ENCODE assay signal across 13 mouse cellular contexts in the genomic region with DNA sequence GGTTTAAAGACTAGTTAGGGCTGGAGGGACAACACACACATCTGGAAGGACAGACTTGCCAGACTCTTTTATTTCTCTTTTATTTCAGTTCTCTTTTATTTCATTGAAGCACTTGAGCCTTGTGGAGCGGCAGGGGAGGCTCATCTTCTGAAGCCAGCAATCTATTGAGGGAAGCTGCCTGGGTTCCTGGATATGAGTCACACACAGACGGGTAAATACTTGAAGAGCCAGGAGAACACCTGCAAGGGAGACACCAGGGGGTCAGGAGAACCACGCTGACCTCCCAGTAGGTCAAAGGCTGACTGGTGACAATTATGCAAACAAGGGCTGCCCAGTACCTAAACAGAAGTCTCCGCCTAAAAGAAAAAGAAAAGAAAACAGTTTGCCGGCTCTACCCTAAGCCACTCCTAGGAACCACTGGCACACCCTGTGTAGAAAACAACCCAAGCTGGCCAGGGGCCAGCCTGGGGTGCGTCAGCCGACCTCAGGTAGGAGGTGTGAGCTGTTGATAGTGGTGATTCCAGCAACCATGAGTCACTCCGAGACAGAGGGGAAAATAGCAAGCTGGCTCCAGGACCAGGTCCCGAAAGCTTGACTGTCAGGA. TPM values are rescaled to one million over a fixed set of nuclear protein-coding genes. Genes with fewer than 3 reads are reported as not detected.
DNase-seq lines count a peak whose midpoint lies in the region; ATAC-seq lines count a peak whose summit lies in the region.
"Had no signal": no experiment of that assay in that cellular context is flagged by ENCODE, and none has a peak within 500 bp of the region (broad histone marks: within the 10 kb centered on the region; RNA-seq: fewer than 3 reads in every experiment).

No protein-coding gene starts in this region.

- H3K27me3 ChIP-seq in hindbrain, embryonic 10.5 days (ENCODE audit: insufficient read depth, poor library complexity, severe bottlenecking): no peaks in the 10 kb centered on the region; the same call in 1 of the 2 replicates
- H3K27me3 ChIP-seq in hindbrain, embryonic 16.5 days (replicated peaks; ENCODE audit: control insufficient read depth, insufficient read depth, low read length): no peaks in the 10 kb centered on the region
- H3K27me3 ChIP-seq in forebrain, embryonic 16.5 days (replicated peaks; ENCODE audit: control insufficient read depth, insufficient read depth, low read length): peaks cover 8% of the 10 kb centered on the region; the same call in 1 of the 2 replicates

- WGBS in hindbrain, embryonic 10.5 days: 30% methylated on average over 9 of the region's 9 CpGs
- 34% methylated on average over 9 of the region's 9 CpGs for WGBS in hindbrain, embryonic 16.5 days
- 13% methylated on average over 9 of the region's 9 CpGs for WGBS in large intestine, adult 2 months
- WGBS in forebrain, embryonic 16.5 days: 31% methylated on average over 9 of the region's 9 CpGs

- no peak for DNase-seq in hindbrain, embryonic 10.5 days (ENCODE audit: low spot score)
- DNase-seq in ZHBTc4 (ENCODE audit: low read depth, low spot score): peak; percentile 69
- peak; percentile 95 for DNase-seq in large intestine, adult 2 months (ENCODE audit: low read depth, low spot score)
- peak; percentile 65 to 84 for DNase-seq in urinary bladder, adult 18-20 months (ENCODE audit: low spot score in 2 of 2)
- no peak for DNase-seq in left cerebral cortex, adult 11 months (ENCODE audit: low spot score)
- no peak for DNase-seq in cerebellum, postnatal 25 days
- DNase-seq: B cell, adult 2 months; gastrocnemius, postnatal 14 days; left cerebral cortex, postnatal 4 days; thymus, postnatal 25 days had no signal

- ATAC-seq in hindbrain, embryonic 16.5 days: no peak
- ATAC-seq in forebrain, embryonic 16.5 days: no peak

- H3K9ac ChIP-seq in hindbrain, embryonic 16.5 days (ENCODE audit: low read depth, low read length): no peak overlapping the region
- H3K9ac ChIP-seq in forebrain, embryonic 16.5 days (replicated peaks; ENCODE audit: low read depth, low read length): no peak overlapping the region

- H3K4me1 ChIP-seq in hindbrain, embryonic 10.5 days (replicated peaks): peaks cover 52% of the 10 kb centered on the region
- peaks cover 3% of the 10 kb centered on the region for H3K4me1 ChIP-seq in hindbrain, embryonic 16.5 days (ENCODE audit: control insufficient read depth, insufficient read depth, low read depth, low read length)
- H3K4me1 ChIP-seq in forebrain, embryonic 16.5 days (replicated peaks; ENCODE audit: control insufficient read depth, insufficient read depth, low read length): no peaks in the 10 kb centered on the region; the same call in 1 of the 2 replicates

- peaks cover 9% of the 10 kb centered on the region; the same call in 1 of the 2 replicates for H3K36me3 ChIP-seq in hindbrain, embryonic 10.5 days
- H3K36me3 ChIP-seq in hindbrain, embryonic 16.5 days (ENCODE audit: control insufficient read depth, insufficient read depth, low read length): no peaks in the 10 kb centered on the region
- no peaks in the 10 kb centered on the region for H3K36me3 ChIP-seq in forebrain, embryonic 16.5 days (ENCODE audit: control insufficient read depth, insufficient read depth)

- H3K4me2 ChIP-seq in hindbrain, embryonic 16.5 days (ENCODE audit: low read length): no peak overlapping the region
- H3K4me2 ChIP-seq in forebrain, embryonic 16.5 days (ENCODE audit: low read length): no peak overlapping the region

- 0 out of 2 replicates have a peak, but pooled peaks cover 7% of the 10 kb centered on the region for H3K9me3 ChIP-seq in hindbrain, embryonic 10.5 days
- no peaks in the 10 kb centered on the region for H3K9me3 ChIP-seq in hindbrain, embryonic 16.5 days (ENCODE audit: control insufficient read depth, low read length)
- no peaks in the 10 kb centered on the region for H3K9me3 ChIP-seq in forebrain, embryonic 16.5 days (ENCODE audit: control insufficient read depth, low read length)

- H3K4me3 ChIP-seq in hindbrain, embryonic 10.5 days: no peak overlapping the region
- H3K4me3 ChIP-seq in hindbrain, embryonic 16.5 days (ENCODE audit: low read length): no peak overlapping the region
- no peak overlapping the region for H3K4me3 ChIP-seq in forebrain, embryonic 16.5 days (replicated peaks; ENCODE audit: low read length)

- H3K27ac ChIP-seq in hindbrain, embryonic 10.5 days: peak overlapping the region; percentile 59
- no peak overlapping the region for H3K27ac ChIP-seq in hindbrain, embryonic 16.5 days (ENCODE audit: low read depth, low read length)
- no peak overlapping the region for H3K27ac ChIP-seq in forebrain, embryonic 16.5 days (ENCODE audit: low read length)
- H3K27ac ChIP-seq: kidney, postnatal 0 days had no signal

RNA-seq across cellular contexts. Expression of a gene that starts 21.5 kb away (rescaled TPM):
- 16.0 and 22.3 TPM in 2 replicates for polyA plus RNA-seq in hindbrain, embryonic 10.5 days (2016; fragmentation: Nextera tagmentation; extraction: Ambion mirVana)
- polyA plus RNA-seq in hindbrain, embryonic 16.5 days (2015; fragmentation: Nextera tagmentation; extraction: Ambion mirVana): 2.9 and 3.1 TPM in 2 replicates
- 0.14 and 0.30 TPM in 2 replicates for polyA plus RNA-seq in large intestine, adult 2 months (2012; rRNA removed)
- 0.38 and 0.52 TPM in 2 replicates for polyA plus RNA-seq in forebrain, embryonic 16.5 days (2015; fragmentation: Nextera tagmentation; extraction: Ambion mirVana)

Comparison
In these comparisons a context has a peak if more than half of its experiments do, and no peak if none do; other contexts are left out.
1. DNase-seq: peak in ZHBTc4 (single experiment), large intestine, adult 2 months (single experiment) and urinary bladder, adult 18-20 months (2 of 2); none in hindbrain, embryonic 10.5 days (single experiment), left cerebral cortex, adult 11 months (single experiment) and cerebellum, postnatal 25 days (0 of 2).